Comparison of ENCODE assay signal across 8 mouse cellular contexts in the genomic region with DNA sequence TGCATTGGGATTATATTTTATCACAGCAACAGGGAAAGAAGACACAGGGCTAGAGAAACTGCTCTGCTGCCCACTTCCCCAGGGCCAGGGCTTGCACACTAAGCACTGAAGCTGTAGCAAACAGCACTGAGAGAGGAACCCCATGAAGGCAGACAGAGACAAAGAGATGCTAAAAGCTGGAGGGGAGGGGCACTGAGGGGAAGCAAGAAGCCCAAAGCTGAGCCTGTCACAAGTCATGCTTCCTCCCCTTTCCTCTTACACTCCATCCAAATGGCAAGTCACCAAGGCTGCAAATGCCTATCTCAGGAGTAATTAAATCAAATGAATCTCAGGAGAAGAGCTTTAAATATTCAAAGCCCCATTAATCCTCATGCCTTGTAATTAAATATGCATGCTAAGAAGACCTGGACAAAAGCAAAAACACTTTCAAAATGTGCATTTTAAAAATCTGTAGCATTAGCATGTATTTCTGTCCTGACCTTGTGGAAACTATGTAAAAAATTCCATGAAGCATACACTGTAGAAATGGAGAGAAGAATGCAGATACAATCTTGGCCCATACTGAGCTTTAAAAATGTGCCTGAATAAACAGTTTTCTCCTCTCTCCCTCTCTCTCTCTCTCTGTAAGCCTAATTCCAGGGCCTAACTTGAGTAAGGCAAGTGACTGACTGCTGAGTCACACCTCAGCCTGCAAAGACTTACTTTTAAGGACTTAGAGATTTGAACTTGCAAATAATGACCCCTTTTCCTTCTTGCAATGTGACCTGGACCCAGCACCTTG.
DNase-seq lines count a peak whose midpoint lies in the region; ATAC-seq and TF ChIP-seq lines count a peak whose summit lies in the region.

No protein-coding gene starts in this region.

- DNase-seq in heart, adult 11 months = peak; percentile 95
- no peak for DNase-seq in heart, postnatal 14 days
- no peak for DNase-seq in thymus, adult 2 months
- DNase-seq in thymus, postnatal 25 days = no peak
- DNase-seq in natural killer cell, adult 2 months (ENCODE audit: low spot score in 2 of 2) = no peak
- no peak for DNase-seq in MN1 (ENCODE audit: low spot score)

- no peak for ATAC-seq in liver, embryonic 12.5 days
- no peak for ATAC-seq in erythroblast, adult 5-6 weeks (replicated peaks; ENCODE audit: low FRiP score, poor library complexity, severe bottlenecking)

- H3K9ac ChIP-seq in liver, embryonic 12.5 days = peak overlapping the region; percentile 41

- no peaks in the 10 kb centered on the region for H3K36me3 ChIP-seq in thymus, adult 2 months (ENCODE audit: control insufficient read depth, insufficient read depth, low read length)
- H3K36me3 ChIP-seq in liver, embryonic 12.5 days = peaks cover 79% of the 10 kb centered on the region

- H3K9me3 ChIP-seq in liver, embryonic 12.5 days (replicated peaks) = no peaks in the 10 kb centered on the region

- H3K27me3 ChIP-seq in thymus, adult 2 months (ENCODE audit: control insufficient read depth, insufficient read depth, low read length) = no peaks in the 10 kb centered on the region
- no peaks in the 10 kb centered on the region for H3K27me3 ChIP-seq in liver, embryonic 12.5 days (replicated peaks)

- H3K4me3 ChIP-seq in thymus, adult 2 months (ENCODE audit: control insufficient read depth, insufficient read depth, low read length) = no peak overlapping the region
- H3K4me3 ChIP-seq in liver, embryonic 12.5 days = no peak overlapping the region

- H3K27ac ChIP-seq in thymus, adult 2 months (ENCODE audit: control insufficient read depth, insufficient read depth, low read length) = 0 out of 2 replicates have a peak overlapping the region, but pooled peaks have one; percentile 11
- H3K27ac ChIP-seq in liver, embryonic 12.5 days = peak overlapping the region; percentile 83

- H3K4me2 ChIP-seq in liver, embryonic 12.5 days = no peak overlapping the region

- intact Hi-C loops in heart, postnatal 14 days (cut with DNase I) = no loop called here

- H3K4me1 ChIP-seq in thymus, adult 2 months (replicated peaks; ENCODE audit: control insufficient read depth, insufficient read depth, low read length) = no peaks in the 10 kb centered on the region
- peaks cover 92% of the 10 kb centered on the region for H3K4me1 ChIP-seq in liver, embryonic 12.5 days

- no peak for TF ChIP-seq CTCF in thymus, adult 2 months (IDR thresholded peaks at IDR 0.05; ENCODE audit: borderline replicate concordance, control insufficient read depth, extremely low read depth, insufficient read depth, low read length, poor library complexity)

- no peak for TF ChIP-seq POLR2A in thymus, adult 2 months (IDR thresholded peaks at IDR 0.05; ENCODE audit: control insufficient read depth, extremely low read depth, insufficient read depth, low read length, poor library complexity)
